Mouse (Mus musculus) hindbrain, embryonic 11.5 days (tissue): ENCODE measurements at regions not wholly inside any gene's neighbourhood (a gene's known extent, or its start where the extent isn't known, plus 50 kb on each side); places are given as distances from the start of the nearest gene placed in this dataset.

Experiments used
- ATAC-seq: fragments of 200-750 bp; cut with Nextera tagmentation; 2 replicates; pipeline ENCODE4 v1.8.0; 2017; ENCODE audit warnings: mild to moderate bottlenecking, moderate TSS enrichment, moderate library complexity; ENCODE audit not compliant: low FRiP score
- DNase-seq: peaks from one replicate; pipeline ENCODE4 v3.0.0-alpha.2; 2015; ENCODE audit warnings: low spot score
- H3K27ac ChIP-seq: fragments of 300-500 bp; sonication (generic); 2 replicates; pipeline ENCODE4 v1.5.1; 2014; ENCODE audit warnings: mild to moderate bottlenecking, low read depth, low read length
- H3K27me3 ChIP-seq: fragments of 300-500 bp; sonication (generic); 2 replicates; pipeline ENCODE4 v1.6.1; 2014; ENCODE audit warnings: mild to moderate bottlenecking, low read length, moderate library complexity, mixed read lengths; ENCODE audit not compliant: control insufficient read depth, insufficient read depth
- H3K36me3 ChIP-seq: fragments of 300-500 bp; sonication (generic); 2 replicates; pipeline ENCODE4 v1.6.1; 2014; ENCODE audit warnings: mild to moderate bottlenecking, low read length, moderate library complexity, mixed read lengths; ENCODE audit not compliant: control insufficient read depth, insufficient read depth
- H3K4me1 ChIP-seq: fragments of 300-500 bp; sonication (generic); replicated peaks from 2 replicates; pipeline ENCODE4 v1.6.1; 2014; ENCODE audit warnings: low read length, mixed read lengths; ENCODE audit not compliant: control insufficient read depth, insufficient read depth
- H3K4me2 ChIP-seq: fragments of 300-500 bp; sonication (generic); replicated peaks from 2 replicates; pipeline ENCODE4 v1.6.1; 2014; ENCODE audit warnings: mild to moderate bottlenecking, low read depth, low read length
- H3K4me3 ChIP-seq: fragments of 300-500 bp; sonication (generic); 2 replicates; pipeline ENCODE4 v1.5.1; 2014; ENCODE audit warnings: low read depth, low read length
- H3K9ac ChIP-seq: fragments of 300-500 bp; sonication (generic); 2 replicates; pipeline ENCODE4 v1.6.1; 2014; ENCODE audit warnings: low read depth, low read length
- H3K9me3 ChIP-seq: fragments of 300-500 bp; sonication (generic); 2 replicates; pipeline ENCODE4 v1.6.1; 2016; ENCODE audit warnings: low read length; ENCODE audit not compliant: control insufficient read depth
- WGBS: fragments of 180-500 bp; shearing (Covaris S2); extraction: QIAGEN DNeasy Blood & Tissue Kit; methylation state at CpG from one replicate; pipeline ENCODE4 v1.1.7; 2014; 5-methylcytosine and 5-hydroxymethylcytosine counted together

- Histone ChIP-seq H3K36me3 (no peaks in the 10 kb centered on the region), H3K27me3 (no peaks in the 10 kb centered on the region), H3K27ac (no peak overlapping the region), H3K9me3 (no peaks in the 10 kb centered on the region), H3K4me1 (peaks cover 8% of the 10 kb centered on the region), H3K9ac (no peak overlapping the region), H3K4me3 (no peak overlapping the region), H3K4me2 (no peak overlapping the region)
- WGBS, result 85% methylated on average over 13 of the region's 13 CpGs
- ATAC-seq, result no peak
- no peak for DNase-seq
Observed at GRCm38 (mm10) chr12:107755820-107756517, 247.4 kb downstream of the Bcl11b start.

GRCm38 (mm10) chr12:107757184-107757583 is 246.2 kb downstream of the Bcl11b start:
- no peaks in the 10 kb centered on the region for H3K36me3 ChIP-seq
- no peak overlapping the region for H3K4me2 ChIP-seq
- ATAC-seq (no peak), DNase-seq (no peak)
- no peaks in the 10 kb centered on the region for H3K9me3 ChIP-seq
- peaks cover 8% of the 10 kb centered on the region for H3K4me1 ChIP-seq
- no peak overlapping the region for H3K4me3 ChIP-seq
- 35% methylated on average over 10 of the region's 10 CpGs for WGBS
- H3K27ac ChIP-seq, result no peak overlapping the region
- no peak overlapping the region for H3K9ac ChIP-seq
- H3K27me3 ChIP-seq, result no peaks in the 10 kb centered on the region

- DNase-seq (peak; percentile 42), ATAC-seq (peak; percentile 65)
- H3K9me3 ChIP-seq, result no peaks in the 10 kb centered on the region
- H3K36me3 ChIP-seq, result no peaks in the 10 kb centered on the region
- no peak overlapping the region for H3K9ac ChIP-seq
- no peak overlapping the region for H3K4me3 ChIP-seq
- H3K4me1 ChIP-seq, result peaks cover 8% of the 10 kb centered on the region
- no peaks in the 10 kb centered on the region for H3K27me3 ChIP-seq
- H3K4me2 ChIP-seq, result no peak overlapping the region
- WGBS, result 15% methylated on average over 12 of the region's 16 CpGs
- H3K27ac ChIP-seq, result no peak overlapping the region
Observed at GRCm38 (mm10) chr12:107757996-107758791, 245.2 kb downstream of the Bcl11b start.

GRCm38 (mm10) chr12:107759291-107759690 is 244.1 kb downstream of the Bcl11b start:
- Histone ChIP-seq H3K4me3 (no peak overlapping the region), H3K4me1 (peaks cover 8% of the 10 kb centered on the region), H3K36me3 (no peaks in the 10 kb centered on the region), H3K27ac (no peak overlapping the region), H3K9me3 (no peaks in the 10 kb centered on the region), H3K27me3 (no peaks in the 10 kb centered on the region), H3K9ac (no peak overlapping the region), H3K4me2 (no peak overlapping the region)
- no peak for ATAC-seq
- 70% methylated on average over 5 of the region's 5 CpGs for WGBS
- no peak for DNase-seq

GRCm38 (mm10) chr12:107759911-107760310 is 243.5 kb downstream of the Bcl11b start:
- Histone ChIP-seq H3K9ac (no peak overlapping the region), H3K36me3 (no peaks in the 10 kb centered on the region), H3K4me2 (no peak overlapping the region), H3K4me1 (peaks cover 8% of the 10 kb centered on the region), H3K9me3 (no peaks in the 10 kb centered on the region), H3K4me3 (no peak overlapping the region), H3K27ac (no peak overlapping the region), H3K27me3 (no peaks in the 10 kb centered on the region)
- WGBS, result 78% methylated on average over 4 of the region's 4 CpGs
- ATAC-seq (no peak), DNase-seq (no peak)

- Histone ChIP-seq H3K27me3 (no peaks in the 10 kb centered on the region), H3K9ac (no peak overlapping the region), H3K36me3 (no peaks in the 10 kb centered on the region), H3K4me1 (peaks cover 8% of the 10 kb centered on the region), H3K9me3 (no peaks in the 10 kb centered on the region), H3K4me3 (no peak overlapping the region), H3K4me2 (no peak overlapping the region), H3K27ac (no peak overlapping the region)
- ATAC-seq (no peak), DNase-seq (no peak)
- 81% methylated on average over 4 of the region's 4 CpGs for WGBS
Observed at GRCm38 (mm10) chr12:107762140-107762539, 241.3 kb downstream of the Bcl11b start.

- Histone ChIP-seq H3K4me1 (no peaks in the 10 kb centered on the region), H3K9ac (no peak overlapping the region), H3K9me3 (no peaks in the 10 kb centered on the region), H3K4me2 (no peak overlapping the region), H3K4me3 (no peak overlapping the region), H3K27ac (no peak overlapping the region), H3K27me3 (no peaks in the 10 kb centered on the region), H3K36me3 (no peaks in the 10 kb centered on the region)
- no peak for ATAC-seq
- no peak for DNase-seq
- 71% methylated on average over 13 of the region's 13 CpGs for WGBS
Observed at GRCm38 (mm10) chr12:107769801-107770515, 233.4 kb downstream of the Bcl11b start.

GRCm38 (mm10) chr12:107770516-107770836 is 232.9 kb downstream of the Bcl11b start:
- H3K4me2 ChIP-seq, result no peak overlapping the region
- no peak for DNase-seq
- no peak for ATAC-seq
- no peak overlapping the region for H3K4me3 ChIP-seq
- WGBS, result 41% methylated on average over 5 of the region's 5 CpGs
- H3K4me1 ChIP-seq, result no peaks in the 10 kb centered on the region
- H3K27me3 ChIP-seq, result no peaks in the 10 kb centered on the region
- no peak overlapping the region for H3K27ac ChIP-seq
- H3K9ac ChIP-seq, result no peak overlapping the region
- H3K36me3 ChIP-seq, result no peaks in the 10 kb centered on the region
- no peaks in the 10 kb centered on the region for H3K9me3 ChIP-seq
